Mouse (Mus musculus) heart, embryonic 11.5 days (tissue): Measurements from ENCODE around the gene Smc3. TPM values are rescaled to one million over a fixed set of nuclear protein-coding genes. Genes with fewer than 3 reads are reported as not detected.

Experiments
- ATAC-seq: fragments of 200-750 bp; cut with Nextera tagmentation; replicated peaks from 2 replicates; pipeline ENCODE4 v1.8.0; 2017; ENCODE audit warnings: moderate library complexity; ENCODE audit not compliant: insufficient number of reproducible peaks, low FRiP score, low TSS enrichment
- H3K27ac ChIP-seq: fragments of 300-500 bp; sonication (generic); 2 replicates; pipeline ENCODE4 v1.5.1; 2014; ENCODE audit warnings: mild to moderate bottlenecking, low read depth, low read length
- H3K27me3 ChIP-seq: fragments of 300-500 bp; sonication (generic); 2 replicates; pipeline ENCODE4 v1.6.1; 2014; ENCODE audit warnings: mild to moderate bottlenecking, low read length, mixed read lengths; ENCODE audit not compliant: control insufficient read depth, insufficient read depth
- H3K36me3 ChIP-seq: fragments of 300-500 bp; sonication (generic); 2 replicates; pipeline ENCODE4 v1.6.1; 2014; ENCODE audit warnings: mild to moderate bottlenecking, low read length, moderate library complexity, mixed read lengths; ENCODE audit not compliant: control insufficient read depth, insufficient read depth
- H3K4me1 ChIP-seq: fragments of 300-500 bp; sonication (generic); 2 replicates; pipeline ENCODE4 v1.6.1; 2014; ENCODE audit warnings: low read length; ENCODE audit not compliant: control insufficient read depth, insufficient read depth
- H3K4me2 ChIP-seq: fragments of 300-500 bp; sonication (generic); 2 replicates; pipeline ENCODE4 v1.6.1; 2014; ENCODE audit warnings: mild to moderate bottlenecking, moderate library complexity
- H3K4me3 ChIP-seq: fragments of 300-500 bp; sonication (generic); 2 replicates; pipeline ENCODE4 v1.5.1; 2014; ENCODE audit warnings: low read depth, low read length
- H3K9ac ChIP-seq: fragments of 300-500 bp; sonication (generic); 2 replicates; pipeline ENCODE4 v1.6.1; 2014; ENCODE audit warnings: mild to moderate bottlenecking, low read depth, low read length, moderate library complexity
- H3K9me3 ChIP-seq: fragments of 300-500 bp; sonication (generic); replicated peaks from 2 replicates; pipeline ENCODE4 v1.6.1; 2016; ENCODE audit warnings: low read length; ENCODE audit not compliant: control insufficient read depth
- WGBS: fragments of 180-500 bp; shearing (Covaris S2); extraction: QIAGEN DNeasy Blood & Tissue Kit; methylation state at CpG from one replicate; pipeline ENCODE4 v1.1.7; 2014; ENCODE audit not compliant: insufficient replicate concordance; 5-methylcytosine and 5-hydroxymethylcytosine counted together
- polyA plus RNA-seq: library from polyadenylated mRNA; unstranded; fragments of >200 nt; fragmentation: Nextera tagmentation; extraction: Ambion mirVana; gene quantifications from 2 replicates; pipeline ENCODE4 v1.2.1, GENCODE M21; 2014

Smc3 gene
- polyA plus RNA-seq, 1 experiment from 2014 or later = 56.0 TPM

DNA sequence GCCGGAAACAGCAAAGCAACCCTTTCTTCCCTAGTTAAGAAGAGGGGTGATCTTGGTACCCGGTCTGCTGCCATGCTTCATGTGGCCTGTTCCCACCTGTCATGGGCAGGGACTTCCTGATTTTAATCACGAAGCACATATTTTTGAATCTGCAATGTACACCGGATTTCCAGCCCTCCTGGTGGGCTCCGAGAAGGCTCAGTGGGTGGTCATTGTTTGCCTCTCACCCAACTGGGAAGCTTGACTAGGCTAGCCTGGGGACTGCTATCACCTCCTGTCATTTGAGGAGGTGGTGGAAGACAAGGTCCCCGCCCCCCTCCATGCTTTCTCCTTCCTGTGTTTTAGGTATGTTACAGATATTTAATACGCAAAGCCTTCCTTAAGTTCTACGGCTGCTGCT, 82.2 kb downstream of the Smc3 start:
- Histone ChIP-seq H3K4me3 (no peak overlapping the region), H3K9ac (peak overlapping the region; percentile 46; the same call in 1 of the 2 replicates)

GRCm38 (mm10) chr19:53687592-53687991, 87.4 kb downstream of the Smc3 start:
- Histone ChIP-seq H3K4me2 (no peak overlapping the region), H3K36me3 (no peaks in the 10 kb centered on the region), H3K27ac (peak overlapping the region; percentile 5; the same call in 1 of the 2 replicates), H3K9me3 (no peaks in the 10 kb centered on the region), H3K27me3 (no peaks in the 10 kb centered on the region), H3K9ac (no peak overlapping the region), H3K4me3 (no peak overlapping the region), H3K4me1 (peaks cover 13% of the 10 kb centered on the region)
- ATAC-seq = no peak; the same call in 1 of the 2 replicates
- 77% methylated on average over 5 of the region's 5 CpGs for WGBS

More for the DNA sequence above, 82.2 kb downstream of the Smc3 start:
- no peak for ATAC-seq
- Histone ChIP-seq H3K4me2 (peak overlapping the region; percentile 57), H3K27me3 (peaks cover 3% of the 10 kb centered on the region; the same call in 1 of the 2 replicates), H3K36me3 (no peaks in the 10 kb centered on the region), H3K9me3 (no peaks in the 10 kb centered on the region), H3K4me1 (peaks cover 20% of the 10 kb centered on the region), H3K27ac (peak overlapping the region; percentile 66)
- WGBS = 25% methylated on average over 8 of the region's 8 CpGs

DNA sequence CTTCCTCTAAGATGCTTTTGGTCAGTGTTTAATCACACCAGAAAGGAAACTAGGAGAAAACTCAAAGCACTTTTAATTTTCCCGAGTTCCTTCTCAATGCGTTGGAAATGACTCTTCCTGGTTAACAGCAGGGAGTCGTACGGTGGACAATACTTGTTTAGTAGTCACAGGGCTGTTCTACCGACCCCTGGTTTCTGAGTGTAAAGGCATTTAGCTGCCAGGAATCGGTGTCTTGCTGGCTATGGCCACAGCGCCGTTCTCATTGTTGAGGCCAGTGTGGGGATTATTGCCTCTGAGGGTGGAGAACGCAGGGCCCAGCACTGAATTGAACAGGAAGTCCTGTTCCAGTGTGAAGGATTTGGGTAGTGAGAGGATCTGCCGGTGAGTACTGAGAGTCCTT, 90.6 kb downstream of the Smc3 start:
- no peak overlapping the region for H3K9ac ChIP-seq
- no peaks in the 10 kb centered on the region for H3K9me3 ChIP-seq
- H3K4me3 ChIP-seq = no peak overlapping the region
- no peaks in the 10 kb centered on the region for H3K36me3 ChIP-seq
- WGBS = 73% methylated on average over 10 of the region's 10 CpGs
- H3K4me2 ChIP-seq = no peak overlapping the region
- no peak for ATAC-seq
- no peaks in the 10 kb centered on the region for H3K27me3 ChIP-seq
- no peak overlapping the region for H3K27ac ChIP-seq
- H3K4me1 ChIP-seq = peaks cover 13% of the 10 kb centered on the region

GRCm38 (mm10) chr19:53694020-53694419, 93.8 kb downstream of the Smc3 start:
- WGBS = 11% methylated on average over 1 of the region's 1 CpGs
- H3K27ac ChIP-seq = no peak overlapping the region

More at GRCm38 (mm10) chr19:53694020-53694419, 93.8 kb downstream of the Smc3 start:
- ATAC-seq = no peak
- Histone ChIP-seq H3K36me3 (no peaks in the 10 kb centered on the region), H3K27me3 (no peaks in the 10 kb centered on the region), H3K4me1 (peaks cover 23% of the 10 kb centered on the region), H3K9me3 (no peaks in the 10 kb centered on the region), H3K9ac (no peak overlapping the region), H3K4me2 (no peak overlapping the region), H3K4me3 (no peak overlapping the region)

Other genes starting within 250 kb of the Smc3 start
- gene Gm10197, start 228.6 kb upstream of the Smc3 start, polyA plus RNA-seq = 2.1 and 3.5 TPM in 2 replicates
- gene Smndc1, start 209.8 kb upstream of the Smc3 start, polyA plus RNA-seq = 38.4 and 40.0 TPM in 2 replicates
- gene Dusp5, start 71.3 kb upstream of the Smc3 start, polyA plus RNA-seq = 9.2 and 9.4 TPM in 2 replicates
- 283 and 319 TPM in 2 replicates for gene Nutf2-ps1, start 11.3 kb upstream of the Smc3 start, polyA plus RNA-seq
- 25.0 and 36.4 TPM in 2 replicates for gene Rbm20, start 76.9 kb downstream of the Smc3 start, polyA plus RNA-seq